Mouse (Mus musculus): ENCODE data around the gene Tff1.

DNA sequence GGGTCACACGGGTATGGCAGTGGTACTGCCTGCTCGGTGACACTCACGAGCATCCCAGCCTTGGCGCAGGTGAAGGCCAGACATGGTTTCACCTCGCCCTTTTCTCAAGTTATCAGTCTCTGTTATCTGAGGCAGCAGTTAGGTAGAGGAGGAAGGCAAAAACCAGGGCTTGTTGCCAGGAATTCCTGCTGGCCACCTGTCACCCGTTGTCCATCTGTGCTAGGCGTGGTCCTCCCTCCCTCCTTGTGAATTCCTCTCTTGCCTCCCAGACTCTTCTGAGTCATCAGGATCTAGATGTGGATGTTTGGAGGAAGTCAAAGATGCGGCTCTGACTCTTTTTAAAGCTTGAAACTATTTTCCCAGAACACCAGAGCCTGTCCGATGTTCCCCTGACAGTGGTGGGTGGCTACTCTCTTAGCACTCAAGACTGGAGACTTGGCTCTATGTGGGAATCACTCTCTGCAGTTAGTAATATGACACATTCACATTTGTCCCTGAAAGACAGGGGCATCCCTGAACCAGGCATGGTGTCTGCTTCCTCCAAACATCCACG is 33.7 kb downstream of the Tff1 start:
- TF ChIP-seq CTCF (IDR thresholded peaks at IDR 0.05 in 2 of 3, conservative IDR thresholded peaks at IDR 0.05 in 1 of 3; ENCODE audit: control insufficient read depth in 1 of 3, insufficient read depth in 1 of 3, low read depth in 2 of 3, low read length in 3 of 3, poor library complexity in 1 of 3, severe bottlenecking in 1 of 3) (no peak), TCF12 (IDR thresholded peaks at IDR 0.05; ENCODE audit: low read depth, low read length) (no peak), UBTF (IDR thresholded peaks at IDR 0.05; ENCODE audit: borderline replicate concordance, insufficient read depth, low read depth, low read length) (no peak), MAZ (IDR thresholded peaks at IDR 0.05; ENCODE audit: low read depth, low read length) (no peak), TBP (IDR thresholded peaks at IDR 0.05; ENCODE audit: low read depth, low read length) (no peak), USF1 (IDR thresholded peaks at IDR 0.05; ENCODE audit: low read depth, low read length) (no peak), E2F4 (IDR thresholded peaks at IDR 0.05; ENCODE audit: borderline replicate concordance, low read depth, low read length) (no peak)
